ENCODE assay signal across 9 mouse cellular contexts in the genomic region with DNA sequence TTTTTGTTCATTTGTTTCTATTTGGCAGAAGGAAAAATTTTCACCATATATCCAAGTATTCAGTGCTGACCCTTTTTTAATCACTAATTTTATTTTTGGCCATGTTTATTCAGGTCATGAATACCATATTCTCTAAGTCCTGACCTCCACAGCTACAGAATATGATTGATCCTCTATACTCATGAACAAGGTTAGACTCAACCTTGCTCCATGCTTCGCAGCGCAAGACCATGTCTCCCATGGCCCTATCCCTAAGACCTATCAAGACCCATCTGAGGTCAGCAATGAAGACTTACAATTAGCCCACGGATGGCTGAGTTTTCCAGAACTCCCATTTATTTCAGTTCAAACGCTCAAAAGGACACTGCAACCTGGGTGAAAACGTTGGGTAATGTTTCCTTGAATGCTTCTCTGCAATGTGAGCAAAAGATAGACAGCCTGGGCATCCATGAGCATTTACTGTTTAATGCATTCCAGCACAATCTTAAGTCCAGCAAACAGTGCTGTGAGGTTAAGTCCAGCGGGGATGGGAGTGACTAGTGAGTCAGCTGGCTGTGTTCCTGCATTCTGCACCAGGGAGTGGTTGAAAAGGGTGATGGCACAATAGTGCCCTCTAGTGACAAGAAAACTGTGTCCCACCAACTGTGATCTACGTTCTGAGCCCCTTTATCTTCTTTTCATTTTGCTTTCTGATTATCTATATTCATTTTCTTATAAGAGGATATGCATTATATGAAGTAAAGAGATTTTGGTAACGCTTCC.
DNase-seq lines count a peak whose midpoint lies in the region; ATAC-seq lines count a peak whose summit lies in the region.
"Had no signal": no experiment of that assay in that cellular context is flagged by ENCODE, and none has a peak within 500 bp of the region (broad histone marks: within the 10 kb centered on the region; RNA-seq: fewer than 3 reads in every experiment).

No protein-coding gene starts in this region.

- ATAC-seq in hindbrain, embryonic 14.5 days (ENCODE audit: low FRiP score) = no peak; the same call in 1 of the 2 replicates
- ATAC-seq in hindbrain, embryonic 12.5 days (ENCODE audit: low FRiP score) = no peak; the same call in 1 of the 2 replicates

- intact Hi-C loops in left cerebral cortex, postnatal 4 days (cut with DNase I) = no loop called here

- no peaks in the 10 kb centered on the region for H3K9me3 ChIP-seq in hindbrain, embryonic 14.5 days (ENCODE audit: control insufficient read depth, low read length)
- no peaks in the 10 kb centered on the region for H3K9me3 ChIP-seq in hindbrain, embryonic 12.5 days (replicated peaks)
- H3K9me3 ChIP-seq in forebrain, embryonic 10.5 days = no peaks in the 10 kb centered on the region
- H3K9me3 ChIP-seq: limb, embryonic 15.5 days had no signal

- H3K4me1 ChIP-seq in hindbrain, embryonic 14.5 days (replicated peaks; ENCODE audit: control insufficient read depth, insufficient read depth, low read length) = no peaks in the 10 kb centered on the region
- peaks cover 3% of the 10 kb centered on the region; the same call in 1 of the 2 replicates for H3K4me1 ChIP-seq in hindbrain, embryonic 12.5 days
- H3K4me1 ChIP-seq in forebrain, embryonic 10.5 days = peaks cover 3% of the 10 kb centered on the region; the same call in 1 of the 2 replicates
- H3K4me1 ChIP-seq: limb, embryonic 15.5 days had no signal

- H3K27me3 ChIP-seq in hindbrain, embryonic 14.5 days (ENCODE audit: control insufficient read depth, insufficient read depth, low read length) = no peaks in the 10 kb centered on the region
- no peaks in the 10 kb centered on the region for H3K27me3 ChIP-seq in hindbrain, embryonic 12.5 days
- no peaks in the 10 kb centered on the region for H3K27me3 ChIP-seq in forebrain, embryonic 10.5 days (ENCODE audit: poor library complexity, severe bottlenecking)
- H3K27me3 ChIP-seq: limb, embryonic 15.5 days had no signal

- H3K36me3 ChIP-seq in hindbrain, embryonic 14.5 days (replicated peaks; ENCODE audit: control insufficient read depth, insufficient read depth) = no peaks in the 10 kb centered on the region
- no peaks in the 10 kb centered on the region for H3K36me3 ChIP-seq in hindbrain, embryonic 12.5 days
- no peaks in the 10 kb centered on the region for H3K36me3 ChIP-seq in forebrain, embryonic 10.5 days (replicated peaks)
- H3K36me3 ChIP-seq: limb, embryonic 15.5 days had no signal

- H3K27ac ChIP-seq in hindbrain, embryonic 14.5 days = no peak overlapping the region
- no peak overlapping the region for H3K27ac ChIP-seq in hindbrain, embryonic 12.5 days
- H3K27ac ChIP-seq in forebrain, embryonic 10.5 days = no peak overlapping the region
- H3K27ac ChIP-seq: limb, embryonic 15.5 days had no signal

- no peak overlapping the region for H3K4me2 ChIP-seq in hindbrain, embryonic 14.5 days (replicated peaks)
- no peak overlapping the region for H3K4me2 ChIP-seq in hindbrain, embryonic 12.5 days (replicated peaks)
- H3K4me2 ChIP-seq: limb, embryonic 15.5 days had no signal

- H3K4me3 ChIP-seq in hindbrain, embryonic 14.5 days (replicated peaks; ENCODE audit: low read length) = no peak overlapping the region
- H3K4me3 ChIP-seq in hindbrain, embryonic 12.5 days = no peak overlapping the region
- H3K4me3 ChIP-seq in forebrain, embryonic 10.5 days = no peak overlapping the region
- H3K4me3 ChIP-seq: limb, embryonic 15.5 days had no signal

- H3K9ac ChIP-seq in hindbrain, embryonic 14.5 days = no peak overlapping the region
- H3K9ac ChIP-seq in hindbrain, embryonic 12.5 days = no peak overlapping the region
- H3K9ac ChIP-seq: limb, embryonic 15.5 days had no signal

- WGBS in hindbrain, embryonic 14.5 days = 44% methylated on average over 8 of the region's 8 CpGs
- 50% methylated on average over 8 of the region's 8 CpGs for WGBS in hindbrain, embryonic 12.5 days
- WGBS in forebrain, embryonic 10.5 days = 53% methylated on average over 8 of the region's 8 CpGs

- peak; percentile 51 for DNase-seq in hindbrain, embryonic 14.5 days (ENCODE audit: low spot score)
- DNase-seq in adrenal gland, postnatal 4 days (ENCODE audit: low spot score in 2 of 2) = peak; percentile 12 to 34
- peak; percentile 23 for DNase-seq in forebrain, embryonic 10.5 days (ENCODE audit: extremely low spot score, low spot score)
- DNase-seq in kidney, adult 18-20 months = peak; percentile 39
- DNase-seq in left cerebral cortex, postnatal 4 days = peak; percentile 73
- DNase-seq in ovary, postnatal 14 days (ENCODE audit: low spot score) = peak; percentile 54
- no peak for DNase-seq in thymus, postnatal 0 days (ENCODE audit: low spot score)
